Mouse (Mus musculus) embryonic facial prominence, embryonic 11.5 days (tissue): ENCODE data around the gene Olfr214. TPM values are rescaled to one million over a fixed set of nuclear protein-coding genes. Genes with fewer than 3 reads are reported as not detected.
"Not testable (repeated sequence)": the region's sequence is repeated elsewhere in the genome, so short reads cannot be mapped to it uniquely, and the experiment has no call there.

ENCODE experiments used
- ATAC-seq: fragments of 200-750 bp; cut with Nextera tagmentation; replicated peaks from 2 replicates; pipeline ENCODE4 v1.8.0; 2017; ENCODE audit warnings: low read depth; ENCODE audit not compliant: insufficient number of reproducible peaks, low FRiP score, low TSS enrichment
- DNase-seq: peaks from one replicate; pipeline ENCODE4 v3.0.0-alpha.2; 2015; ENCODE audit warnings: low spot score
- H3K27ac ChIP-seq: fragments of 300-500 bp; sonication (generic); replicated peaks from 2 replicates; pipeline ENCODE4 v1.5.1; 2014; ENCODE audit warnings: mild to moderate bottlenecking, low read depth, low read length, control low read depth
- H3K27me3 ChIP-seq: fragments of 300-500 bp; sonication (generic); 2 replicates; pipeline ENCODE4 v1.6.1; 2014; ENCODE audit warnings: mild to moderate bottlenecking, low read length, moderate library complexity, mixed read lengths; ENCODE audit not compliant: control insufficient read depth, insufficient read depth
- H3K36me3 ChIP-seq: fragments of 300-500 bp; sonication (generic); replicated peaks from 2 replicates; pipeline ENCODE4 v1.6.1; 2014; ENCODE audit warnings: low read depth, mild to moderate bottlenecking, low read length, moderate library complexity, mixed read lengths; ENCODE audit not compliant: control insufficient read depth, insufficient read depth
- H3K4me1 ChIP-seq: fragments of 300-500 bp; sonication (generic); 2 replicates; pipeline ENCODE4 v1.6.1; 2014; ENCODE audit warnings: low read length, mixed read lengths; ENCODE audit not compliant: control insufficient read depth, insufficient read depth
- H3K4me2 ChIP-seq: fragments of 300-500 bp; sonication (generic); 2 replicates; pipeline ENCODE4 v1.6.1; 2014; ENCODE audit warnings: low read depth, mild to moderate bottlenecking, control low read depth, low read length, moderate library complexity
- H3K4me3 ChIP-seq: fragments of 300-500 bp; sonication (generic); 2 replicates; pipeline ENCODE4 v1.5.1; 2014; ENCODE audit warnings: low read depth, low read length, control low read depth
- H3K9ac ChIP-seq: fragments of 300-500 bp; sonication (generic); replicated peaks from 2 replicates; pipeline ENCODE4 v1.6.1; 2014; ENCODE audit warnings: mild to moderate bottlenecking, control low read depth, low read length
- H3K9me3 ChIP-seq: fragments of 300-500 bp; sonication (generic); replicated peaks from 2 replicates; pipeline ENCODE4 v1.6.1; 2016; ENCODE audit warnings: mild to moderate bottlenecking, low read length, inconsistent platforms, mixed read lengths; ENCODE audit not compliant: control insufficient read depth
- whole genome bisulfite sequencing: fragments of 180-500 bp; shearing (Covaris S2); extraction: QIAGEN DNeasy Blood & Tissue Kit; methylation state at CpG from one replicate; pipeline ENCODE4 v1.1.7; 2014; 5-methylcytosine and 5-hydroxymethylcytosine counted together
- polyA plus RNA-seq: library from polyadenylated mRNA; unstranded; fragments of >200 nt; fragmentation: Nextera tagmentation; extraction: Ambion mirVana; gene quantifications from 2 replicates; pipeline ENCODE4 v1.2.1, GENCODE M21; 2014

Gene Olfr214
- not detected in 2 replicates for polyA plus RNA-seq

- Histone ChIP-seq H3K36me3 (no peaks in the 10 kb centered on the region), H3K4me3 (no peak within 1 kb of the TSS), H3K9ac (no peak within 1 kb of the TSS), H3K27me3 (no peaks in the 10 kb centered on the region), H3K27ac (no peak within 1 kb of the TSS), H3K9me3 (no peaks in the 10 kb centered on the region), H3K4me1 (no peaks in the 10 kb centered on the region), H3K4me2 (no peak within 1 kb of the TSS)
- DNase-seq (no peak), ATAC-seq (no peak)
- WGBS, result 76% methylated on average over 1 of the region's 1 CpGs
These were observed at the start of gene Olfr214 for GRCm38 (mm10) chr6:116553935-116554334. Gene Olfr214 (plus strand): TSS chr6:116554235.

- H3K4me1 ChIP-seq, H3K4me2 ChIP-seq, ATAC-seq, H3K9me3 ChIP-seq, DNase-seq, H3K27me3 ChIP-seq, H3K27ac ChIP-seq, H3K4me3 ChIP-seq, H3K36me3 ChIP-seq, H3K9ac ChIP-seq: not testable (repeated sequence)
- WGBS, result 93% methylated on average over 19 of the region's 20 CpGs
These were observed 47.6 kb upstream of the Olfr214 start, which contains the start of gene Olfr212 for GRCm38 (mm10) chr6:116506302-116507003. Gene Olfr212 (plus strand): TSS chr6:116506516.

- Histone ChIP-seq H3K4me3 (no peak overlapping the region), H3K9me3 (no peaks in the 10 kb centered on the region), H3K27ac (no peak overlapping the region), H3K4me1 (no peaks in the 10 kb centered on the region), H3K36me3 (no peaks in the 10 kb centered on the region), H3K9ac (no peak overlapping the region), H3K4me2 (no peak overlapping the region), H3K27me3 (no peaks in the 10 kb centered on the region)
- no peak for DNase-seq
- no peak for ATAC-seq
These were observed 39.2 kb upstream of the Olfr214 start for GRCm38 (mm10) chr6:116514832-116515231.

- Histone ChIP-seq H3K36me3 (no peaks in the 10 kb centered on the region), H3K27me3 (no peaks in the 10 kb centered on the region), H3K9me3 (no peaks in the 10 kb centered on the region), H3K9ac (no peak within 1 kb of the TSS), H3K4me1 (no peaks in the 10 kb centered on the region), H3K4me2 (no peak within 1 kb of the TSS), H3K4me3 (no peak within 1 kb of the TSS), H3K27ac (no peak within 1 kb of the TSS)
- 77% methylated on average over 1 of the region's 1 CpGs for WGBS
- DNase-seq, result no peak
- ATAC-seq, result no peak
These were observed 15.9 kb upstream of the Olfr214 start, which contains the start of gene Olfr213 for GRCm38 (mm10) chr6:116538156-116538555. Gene Olfr213 (plus strand): TSS chr6:116538456.

DNA sequence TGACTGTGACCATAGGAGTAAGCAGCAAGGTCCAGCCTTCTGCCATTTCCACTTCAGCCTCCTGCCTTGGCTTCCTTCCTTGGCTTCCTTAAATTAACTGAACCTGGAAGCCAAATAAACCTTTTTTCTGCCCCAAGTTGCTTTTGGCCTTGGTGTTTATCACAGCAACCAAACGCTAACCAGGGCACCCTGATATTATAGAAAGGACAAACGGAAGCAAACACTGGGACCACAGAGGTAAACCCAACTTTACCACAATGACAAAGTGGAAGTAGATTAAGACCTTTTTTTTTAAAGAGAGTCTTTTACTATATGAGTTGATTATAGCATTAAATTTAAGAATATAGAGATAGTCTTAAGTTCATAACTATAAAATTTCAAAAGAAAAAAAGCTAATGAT is 11.5 kb upstream of the Olfr214 start:
- no peak overlapping the region for H3K9ac ChIP-seq
- DNase-seq (no peak), ATAC-seq (no peak)

DNA sequence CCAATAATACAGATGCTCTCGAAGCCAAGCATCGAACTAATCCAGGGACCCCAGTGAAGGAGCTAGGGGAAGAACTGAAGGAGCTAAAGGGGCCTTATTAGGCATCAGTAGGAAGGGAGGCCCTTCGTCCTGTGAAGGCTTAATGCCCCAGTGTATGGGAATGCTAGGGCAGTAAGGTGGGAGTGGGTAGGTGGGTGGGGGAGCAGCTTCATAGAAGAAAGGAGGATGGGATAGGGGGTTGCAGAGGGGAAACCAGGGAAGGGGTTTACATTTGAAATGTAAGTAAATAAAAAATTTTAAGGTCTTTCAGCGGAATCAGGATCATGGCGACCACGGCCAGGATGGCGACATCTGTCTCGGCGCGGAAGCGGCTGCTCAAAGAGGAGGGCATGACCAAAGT is 3.2 kb upstream of the Olfr214 start, which contains the start of gene Gm5580:
TSS of gene Gm5580 (plus strand) at position 301 of the 400 bp plus-strand sequence.
- H3K36me3 ChIP-seq, H3K9ac ChIP-seq, H3K4me3 ChIP-seq, ATAC-seq, DNase-seq, H3K4me1 ChIP-seq, H3K9me3 ChIP-seq, H3K27me3 ChIP-seq, H3K4me2 ChIP-seq, H3K27ac ChIP-seq: not testable (repeated sequence)
- WGBS, result 95% methylated on average over 11 of the region's 11 CpGs

More for the DNA sequence above, 11.5 kb upstream of the Olfr214 start:
- 89% methylated on average over 2 of the region's 2 CpGs for WGBS
- H3K4me3 ChIP-seq, result no peak overlapping the region
- H3K4me1 ChIP-seq, result no peaks in the 10 kb centered on the region
- no peak overlapping the region for H3K27ac ChIP-seq
- H3K36me3 ChIP-seq, result no peaks in the 10 kb centered on the region
- H3K9me3 ChIP-seq, result no peaks in the 10 kb centered on the region
- H3K27me3 ChIP-seq, result no peaks in the 10 kb centered on the region
- no peak overlapping the region for H3K4me2 ChIP-seq

DNA sequence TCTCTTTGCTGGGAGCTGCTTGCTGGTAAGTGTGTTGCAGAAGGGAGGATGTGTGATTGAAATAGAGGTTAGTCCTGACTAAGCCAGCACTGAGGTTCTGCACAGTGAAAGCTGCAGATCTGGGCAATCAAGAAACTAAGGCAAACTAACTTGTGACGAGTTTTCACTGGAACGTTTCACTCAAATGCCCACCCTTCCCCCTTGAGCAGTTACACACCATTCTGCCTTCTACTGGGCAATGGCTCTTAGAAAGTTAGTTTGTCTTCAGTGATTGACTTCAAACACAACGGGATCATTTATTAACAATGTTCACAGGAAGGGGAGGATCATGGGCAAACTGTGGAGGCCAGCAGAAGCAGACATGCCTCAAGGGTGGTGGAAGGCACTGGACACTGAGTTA is 917 bp downstream of the Olfr214 start:
- Histone ChIP-seq H3K9me3 (no peaks in the 10 kb centered on the region), H3K27ac (no peak overlapping the region), H3K9ac (no peak overlapping the region), H3K4me2 (no peak overlapping the region), H3K4me1 (no peaks in the 10 kb centered on the region), H3K27me3 (no peaks in the 10 kb centered on the region), H3K4me3 (no peak overlapping the region), H3K36me3 (no peaks in the 10 kb centered on the region)
- ATAC-seq (no peak), DNase-seq (no peak)
- 68% methylated on average over 3 of the region's 3 CpGs for WGBS

- Histone ChIP-seq H3K27ac (no peak overlapping the region), H3K4me1 (no peaks in the 10 kb centered on the region), H3K36me3 (no peaks in the 10 kb centered on the region), H3K4me2 (no peak overlapping the region), H3K27me3 (no peaks in the 10 kb centered on the region), H3K9ac (no peak overlapping the region), H3K4me3 (no peak overlapping the region), H3K9me3 (no peaks in the 10 kb centered on the region)
- WGBS, result 27% methylated on average over 3 of the region's 3 CpGs
- DNase-seq, result peak; percentile 64
- no peak for ATAC-seq
These were observed 15.8 kb downstream of the Olfr214 start for GRCm38 (mm10) chr6:116569834-116570233.
